Mouse (Mus musculus): ENCODE measurements around the gene Fryl.

DNA sequence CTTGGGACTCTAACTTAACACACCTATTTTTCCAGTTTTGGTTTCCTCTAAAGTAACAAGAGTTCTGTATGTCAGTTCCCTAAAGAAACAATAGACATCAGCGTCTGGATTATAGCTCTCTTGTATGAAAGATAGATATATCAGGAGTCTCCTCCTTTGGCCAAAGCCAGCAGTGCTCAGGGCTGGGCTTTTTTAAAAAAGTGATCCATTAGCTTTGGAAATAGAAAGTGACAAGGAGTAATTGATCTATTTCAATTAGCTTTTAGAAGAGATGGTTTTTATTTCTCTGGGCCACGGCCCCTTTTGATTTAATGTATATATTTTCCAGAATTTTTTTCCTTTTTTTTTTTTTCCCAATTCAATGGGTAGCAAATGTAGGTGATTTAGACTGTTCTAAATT, 261.5 kb downstream of the Fryl start:
- TF ChIP-seq POLR2A (IDR thresholded peaks at IDR 0.05; ENCODE audit: insufficient read length, low read depth), result no peak
- no peak for TF ChIP-seq TCF3 (IDR thresholded peaks at IDR 0.05; ENCODE audit: insufficient read length, low read depth)
- no peak for TF ChIP-seq E2F4 (IDR thresholded peaks at IDR 0.05; ENCODE audit: insufficient read depth)
- no peak for TF ChIP-seq TCF12 (IDR thresholded peaks at IDR 0.05; ENCODE audit: insufficient read depth, poor library complexity, severe bottlenecking)
- no peak for TF ChIP-seq MAX (IDR thresholded peaks at IDR 0.05; ENCODE audit: low read depth)
- TF ChIP-seq REST (IDR thresholded peaks at IDR 0.05; ENCODE audit: insufficient read depth, insufficient read length), result no peak
- no peak for TF ChIP-seq POLR2AphosphoS2 (IDR thresholded peaks at IDR 0.05; ENCODE audit: insufficient read length, low read depth)
- no peak for TF ChIP-seq MYOD1 (IDR thresholded peaks at IDR 0.05; ENCODE audit: control insufficient read depth in 1 of 3, insufficient read length in 2 of 3, low read depth in 2 of 3)

All from myocyte (in vitro differentiated cells).